Mouse (Mus musculus): ENCODE data around the gene E4f1.

- TF ChIP-seq CTCF (IDR thresholded peaks at IDR 0.05; ENCODE audit: low read depth), result no peak
- no peak for TF ChIP-seq EP300 (IDR thresholded peaks at IDR 0.05; ENCODE audit: low read depth)
Observed at GRCm38 (mm10) chr17:24477053-24477984, 7.2 kb upstream of the E4f1 start.

All from liver, embryonic 14.5 days (tissue).